Mouse (Mus musculus) bone marrow, adult 2 months (tissue): ENCODE data around the gene Morc1. TPM values are rescaled to one million over a fixed set of nuclear protein-coding genes. Genes with fewer than 3 reads are reported as not detected.

Experiments used
- H3K27ac ChIP-seq: fragments of 200-500 bp; 2 replicates; pipeline ENCODE4 v1.5.1; 2012; ENCODE audit warnings: low read depth, mild to moderate bottlenecking, control low read depth, inconsistent platforms, low read length; ENCODE audit not compliant: control insufficient read depth, poor library complexity, insufficient read depth
- H3K4me1 ChIP-seq: fragments of 200-500 bp; 2 replicates; pipeline ENCODE4 v1.6.1; 2011; ENCODE audit warnings: low read length; ENCODE audit not compliant: control insufficient read depth, insufficient read depth
- H3K4me3 ChIP-seq: fragments of 200-500 bp; replicated peaks from 2 replicates; pipeline ENCODE3; 2011; ENCODE audit warnings: mild to moderate bottlenecking, low read depth, low read length, control low read depth; ENCODE audit not compliant: control insufficient read depth
- CTCF ChIP-seq: fragments of 200-500 bp; IDR thresholded peaks from 2 replicates; pipeline ENCODE4 v1.5.1; 2011; ENCODE audit warnings: low read length, control low read depth; ENCODE audit not compliant: control insufficient read depth, insufficient read depth
- POLR2A ChIP-seq: fragments of 200-500 bp; IDR thresholded peaks from 2 replicates; pipeline ENCODE4 v1.6.1; 2011; ENCODE audit warnings: low read depth, mild to moderate bottlenecking, control low read depth, low read length, borderline replicate concordance; ENCODE audit not compliant: control insufficient read depth
- WGBS: fragments of 180-500 bp; shearing (Covaris S2); methylation state at CpG from one replicate; pipeline ENCODE4 v1.1.7; 2018; 5-methylcytosine and 5-hydroxymethylcytosine counted together
- polyA plus RNA-seq: library from polyadenylated mRNA; stranded (reverse); fragments of >200 nt; gene quantifications from 2 replicates; pipeline ENCODE4 v1.2.4, GENCODE M21; 2011; ENCODE audit warnings: low replicate concordance; ENCODE audit not compliant: missing spikeins, insufficient read depth, insufficient read length

Gene Morc1
- polyA plus RNA-seq, 1 experiment = 4.4 TPM

DNA sequence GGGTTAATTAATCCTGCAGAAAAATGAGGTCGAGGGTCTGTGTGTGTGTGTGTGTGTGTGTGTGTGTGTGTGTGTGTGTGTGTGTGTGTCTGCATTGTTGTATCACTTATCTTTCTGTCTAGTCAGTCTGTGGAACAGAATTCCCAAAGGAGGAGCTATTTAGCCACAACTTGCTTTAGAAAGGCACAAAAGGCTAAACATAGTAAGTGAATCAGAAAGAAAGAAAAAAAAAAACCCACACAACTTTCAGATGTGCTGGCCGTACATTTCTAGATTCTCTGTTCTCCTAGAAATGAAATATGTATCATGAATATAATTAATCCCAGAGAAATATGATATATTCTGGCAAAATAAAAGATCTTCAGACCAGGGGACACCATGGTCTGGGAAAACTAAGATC, 190.0 kb downstream of the Morc1 start:
- Histone ChIP-seq H3K4me1 (no peaks in the 10 kb centered on the region), H3K27ac (no peak overlapping the region), H3K4me3 (no peak overlapping the region)
- 62% methylated on average over 2 of the region's 2 CpGs for WGBS
- no peak for TF ChIP-seq CTCF
- TF ChIP-seq POLR2A = no peak

DNA sequence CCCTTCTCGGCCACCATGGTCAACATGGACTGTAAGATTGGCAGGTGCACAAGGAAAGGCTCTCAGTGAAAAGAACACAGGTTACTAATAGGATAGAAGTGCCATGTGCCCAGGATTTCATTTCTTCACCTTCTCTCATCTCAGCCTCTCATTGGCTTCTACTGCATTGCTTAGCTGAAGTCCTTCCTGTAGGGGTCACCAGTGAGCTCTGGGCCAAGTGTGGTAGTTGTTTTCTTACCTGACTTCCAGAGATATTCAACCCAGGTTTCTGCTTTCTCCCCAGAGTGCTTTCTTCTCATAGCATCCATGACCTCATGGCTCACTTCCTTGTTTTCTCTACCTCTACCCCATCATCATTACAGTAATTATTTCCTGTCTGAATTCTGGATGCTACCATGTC, 192.4 kb downstream of the Morc1 start:
- no peak overlapping the region for H3K4me3 ChIP-seq
- TF ChIP-seq POLR2A (no peak), CTCF (0 out of 2 replicates have a peak, but pooled peaks have one; percentile 22)
- no peaks in the 10 kb centered on the region for H3K4me1 ChIP-seq
- H3K27ac ChIP-seq = no peak overlapping the region
- 57% methylated on average over 1 of the region's 1 CpGs for WGBS

DNA sequence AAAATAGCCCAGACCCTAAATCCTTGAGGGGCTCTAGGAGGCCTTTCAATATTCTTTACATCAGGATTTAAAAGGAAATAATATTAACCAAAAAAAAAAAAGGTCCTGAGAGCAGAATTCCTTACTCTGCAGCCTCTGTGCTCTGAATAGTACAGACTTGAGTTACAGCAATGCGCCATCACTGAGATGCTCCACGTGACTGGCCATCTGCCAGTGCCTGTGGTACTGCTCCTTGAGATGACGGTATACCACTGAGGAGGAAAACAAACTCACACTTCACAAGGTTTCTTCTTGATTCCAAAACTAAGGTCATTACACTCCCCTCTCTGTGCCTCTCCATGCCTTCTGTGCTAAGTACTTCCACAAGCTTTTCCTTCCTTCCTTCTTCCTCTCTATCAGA, 195.1 kb downstream of the Morc1 start:
- WGBS = 51% methylated on average over 3 of the region's 3 CpGs
- Histone ChIP-seq H3K27ac (no peak overlapping the region), H3K4me3 (no peak overlapping the region), H3K4me1 (no peaks in the 10 kb centered on the region)
- no peak for TF ChIP-seq POLR2A
- TF ChIP-seq CTCF = no peak

DNA sequence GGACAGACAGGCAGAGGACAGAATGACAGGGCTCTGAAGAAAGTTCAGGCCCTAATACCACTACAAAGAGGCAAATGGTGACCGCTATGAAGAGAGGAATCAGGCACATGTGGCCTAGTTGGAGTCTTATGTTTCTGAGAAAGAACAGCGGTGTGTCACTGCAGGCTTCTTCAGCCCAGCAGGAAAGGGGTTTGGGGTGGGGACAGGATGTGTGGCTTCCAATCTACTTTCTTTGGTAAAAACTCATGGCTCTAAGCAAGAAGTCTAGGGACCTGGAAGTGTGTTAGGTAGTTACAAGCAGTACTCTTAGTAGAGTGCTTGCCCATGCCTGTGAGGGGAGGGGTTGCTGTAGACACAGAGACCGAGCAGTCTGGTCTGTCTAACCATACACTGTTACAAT, 196.3 kb downstream of the Morc1 start:
- 48% methylated on average over 3 of the region's 3 CpGs for WGBS
- TF ChIP-seq POLR2A (no peak), CTCF (no peak)

DNA sequence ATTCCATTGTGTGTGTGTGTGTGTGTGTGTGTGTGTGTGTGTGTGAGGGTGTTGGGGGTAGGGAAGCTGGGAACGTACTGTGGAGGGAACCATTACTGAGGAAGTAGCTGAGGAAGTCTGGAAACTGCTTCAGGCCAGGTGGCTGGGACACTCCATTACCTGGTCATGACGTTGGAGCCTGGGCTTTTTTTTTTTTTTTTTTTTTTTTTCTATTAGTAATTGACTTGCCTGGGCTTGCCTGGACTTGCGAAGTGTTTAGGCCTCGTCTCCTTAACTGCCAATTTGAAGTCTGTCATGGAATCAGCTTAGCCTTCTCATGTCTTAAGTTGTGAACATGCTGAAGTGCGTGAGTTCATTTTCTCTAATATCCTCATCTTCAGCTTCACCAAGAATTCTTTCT, 198.7 kb downstream of the Morc1 start:
- H3K4me3 ChIP-seq = no peak overlapping the region
- whole genome bisulfite sequencing = 77% methylated on average over 5 of the region's 5 CpGs
- H3K27ac ChIP-seq = no peak overlapping the region
- H3K4me1 ChIP-seq = no peaks in the 10 kb centered on the region
- no peak for TF ChIP-seq POLR2A
- no peak for TF ChIP-seq CTCF

More for the DNA sequence above, 196.3 kb downstream of the Morc1 start:
- H3K4me3 ChIP-seq = no peak overlapping the region
- no peak overlapping the region for H3K27ac ChIP-seq
- no peaks in the 10 kb centered on the region for H3K4me1 ChIP-seq

DNA sequence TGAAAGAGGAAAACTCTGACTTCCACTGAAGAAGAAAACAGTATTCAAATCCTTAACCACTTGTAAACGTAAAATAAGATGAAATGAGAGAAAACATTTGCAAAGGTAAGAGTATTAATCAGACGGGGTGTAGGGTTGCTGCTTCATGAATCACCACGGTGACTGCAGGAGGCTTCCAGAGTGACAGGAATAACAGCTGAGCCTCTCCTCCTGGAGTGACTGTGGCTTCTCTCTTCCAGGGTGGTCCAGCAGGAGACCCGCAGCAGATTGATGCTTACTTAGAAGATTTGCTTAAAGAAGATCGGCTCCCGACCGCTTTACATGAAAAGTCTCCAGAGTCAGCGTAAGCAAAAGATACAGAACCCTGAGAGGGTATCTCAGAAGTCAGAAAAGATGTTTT, 199.4 kb downstream of the Morc1 start:
- Histone ChIP-seq H3K27ac (no peak overlapping the region), H3K4me1 (no peaks in the 10 kb centered on the region), H3K4me3 (no peak overlapping the region)
- TF ChIP-seq POLR2A (no peak), CTCF (no peak)
- 86% methylated on average over 8 of the region's 8 CpGs for WGBS

DNA sequence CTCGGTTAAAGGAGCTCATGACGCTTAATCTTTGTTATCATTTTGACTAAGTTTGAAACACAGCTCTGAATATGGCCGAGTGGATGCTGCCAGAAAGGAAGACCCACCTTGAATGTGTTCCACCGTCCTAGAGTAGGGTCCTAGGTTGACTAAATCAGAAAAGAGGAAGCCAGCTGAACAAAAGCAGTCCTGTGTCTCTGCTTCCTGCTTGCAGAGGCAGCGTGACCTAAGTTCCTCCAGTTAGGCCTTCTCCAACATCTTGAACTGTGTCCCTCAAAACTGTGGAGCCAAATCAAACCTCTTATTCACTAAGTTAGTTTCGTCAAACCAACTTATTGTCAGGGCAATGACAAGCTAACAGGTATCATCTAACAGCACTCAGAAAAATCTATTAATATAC, 201.3 kb downstream of the Morc1 start:
- H3K4me1 ChIP-seq = no peaks in the 10 kb centered on the region
- TF ChIP-seq POLR2A (no peak), CTCF (no peak)
- H3K27ac ChIP-seq = no peak overlapping the region
- 60% methylated on average over 6 of the region's 6 CpGs for WGBS
- no peak overlapping the region for H3K4me3 ChIP-seq

DNA sequence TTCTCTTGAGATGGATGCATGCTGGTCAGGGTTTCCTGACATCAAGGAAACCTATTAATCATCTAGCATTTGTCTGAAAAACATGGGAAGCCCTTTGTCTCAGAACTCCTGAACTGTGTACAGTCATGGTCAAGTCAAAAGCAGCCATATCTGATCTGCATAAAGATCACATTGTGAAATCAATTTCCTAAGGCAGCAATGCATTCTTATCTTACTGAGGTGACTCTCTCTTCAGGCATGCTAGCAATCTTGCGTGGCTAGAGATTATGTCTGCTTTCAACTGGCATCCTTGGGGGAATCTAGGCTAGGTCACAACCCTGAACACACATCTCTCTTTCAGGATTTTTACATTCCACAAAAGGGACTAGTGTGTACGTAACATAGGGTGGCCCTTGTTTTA, 215.2 kb downstream of the Morc1 start:
- Histone ChIP-seq H3K4me1 (no peaks in the 10 kb centered on the region), H3K27ac (no peak overlapping the region), H3K4me3 (no peak overlapping the region)
- TF ChIP-seq POLR2A (no peak), CTCF (no peak)
- 68% methylated on average over 2 of the region's 2 CpGs for WGBS

DNA sequence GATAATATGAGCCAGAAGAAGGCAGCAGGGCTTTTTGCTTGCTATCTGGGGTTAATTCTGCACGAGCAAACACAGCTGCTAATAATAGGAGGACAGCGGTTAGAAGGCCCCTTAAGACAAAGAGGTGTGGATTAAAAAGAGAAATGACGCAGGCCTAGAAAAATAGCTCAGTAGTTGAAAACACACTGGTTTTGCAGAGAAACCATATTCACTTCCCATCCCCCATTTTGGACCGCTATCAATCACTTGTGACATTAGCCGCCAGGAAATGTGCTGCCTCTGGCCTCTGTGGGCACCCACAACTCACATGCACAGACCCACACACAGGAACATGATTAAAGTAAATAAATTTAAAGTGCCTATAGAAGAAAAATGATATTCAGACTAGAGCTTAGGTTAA, 240.7 kb downstream of the Morc1 start:
- TF ChIP-seq CTCF (no peak), POLR2A (no peak)
- WGBS = 8% methylated on average over 5 of the region's 5 CpGs
- Histone ChIP-seq H3K27ac (no peak overlapping the region), H3K4me3 (no peak overlapping the region), H3K4me1 (peaks cover 1% of the 10 kb centered on the region; the same call in 1 of the 2 replicates)

DNA sequence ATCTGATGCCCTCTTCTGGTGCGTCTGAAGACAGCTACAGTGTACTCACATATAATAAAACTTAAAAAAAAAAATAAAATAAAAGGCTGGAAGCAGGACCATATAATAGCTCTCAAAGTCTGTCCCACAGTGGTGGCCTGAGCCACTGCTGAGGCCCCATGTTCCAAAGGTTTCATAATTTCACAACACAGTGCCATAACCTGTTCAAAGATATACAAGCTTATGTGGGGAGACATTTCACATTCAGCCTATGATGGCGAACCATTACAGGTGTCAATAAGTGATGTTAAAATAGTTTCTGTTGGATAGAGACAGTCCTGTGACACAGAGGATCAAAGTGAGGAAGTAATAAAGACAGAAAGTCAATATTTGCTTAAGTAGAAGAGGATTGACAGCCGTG, 241.6 kb downstream of the Morc1 start:
- 52% methylated on average over 3 of the region's 3 CpGs for WGBS
- no peak overlapping the region for H3K4me3 ChIP-seq
- no peak for TF ChIP-seq CTCF
- TF ChIP-seq POLR2A = no peak
- H3K4me1 ChIP-seq = peaks cover 1% of the 10 kb centered on the region; the same call in 1 of the 2 replicates
- H3K27ac ChIP-seq = no peak overlapping the region
